Mouse (Mus musculus): ENCODE data around the gene Enpp4. TPM values are rescaled to one million over a fixed set of nuclear protein-coding genes. Genes with fewer than 3 reads are reported as not detected.

The Enpp4 gene
- polyA plus RNA-seq, 1 experiment, result 8.4 TPM

DNA sequence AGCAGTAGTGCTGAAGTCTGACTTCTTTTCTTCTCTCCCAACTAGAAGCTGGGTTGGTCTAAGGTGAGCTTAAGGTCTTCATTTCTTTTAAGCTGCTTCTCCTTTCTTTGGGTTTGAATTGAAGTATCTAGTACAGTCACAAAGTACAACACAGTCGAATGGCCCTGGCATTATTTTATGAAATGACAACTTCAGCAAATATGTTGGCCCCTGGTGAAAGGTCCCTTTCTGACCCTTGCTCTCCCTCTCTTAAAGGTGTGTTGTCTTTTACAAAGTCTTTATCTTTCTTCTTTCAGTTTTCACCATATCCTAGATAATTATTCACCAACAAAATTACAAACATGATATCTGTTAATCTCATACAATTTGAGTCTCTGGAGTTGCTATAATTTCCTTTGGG is 40.2 kb upstream of the Enpp4 start:
- TF ChIP-seq POLR2A (IDR thresholded peaks at IDR 0.05; ENCODE audit: control insufficient read depth, extremely low read depth, insufficient read depth, low read length, poor library complexity) (no peak), CTCF (IDR thresholded peaks at IDR 0.05; ENCODE audit: borderline replicate concordance, control insufficient read depth, extremely low read depth, insufficient read depth, low read length, poor library complexity) (no peak)
- H3K36me3 ChIP-seq (ENCODE audit: control insufficient read depth, insufficient read depth, low read length), result no peaks in the 10 kb centered on the region
- no peak for DNase-seq
- H3K27me3 ChIP-seq (ENCODE audit: control insufficient read depth, insufficient read depth, low read length), result no peaks in the 10 kb centered on the region
- no peaks in the 10 kb centered on the region for H3K4me1 ChIP-seq (replicated peaks; ENCODE audit: control insufficient read depth, insufficient read depth, low read length)
- WGBS, result 86% methylated on average over 1 of the region's 1 CpGs
- no peak overlapping the region for H3K4me3 ChIP-seq (ENCODE audit: control insufficient read depth, insufficient read depth, low read length)
- H3K27ac ChIP-seq (ENCODE audit: control insufficient read depth, insufficient read depth, low read length), result no peak overlapping the region

DNA sequence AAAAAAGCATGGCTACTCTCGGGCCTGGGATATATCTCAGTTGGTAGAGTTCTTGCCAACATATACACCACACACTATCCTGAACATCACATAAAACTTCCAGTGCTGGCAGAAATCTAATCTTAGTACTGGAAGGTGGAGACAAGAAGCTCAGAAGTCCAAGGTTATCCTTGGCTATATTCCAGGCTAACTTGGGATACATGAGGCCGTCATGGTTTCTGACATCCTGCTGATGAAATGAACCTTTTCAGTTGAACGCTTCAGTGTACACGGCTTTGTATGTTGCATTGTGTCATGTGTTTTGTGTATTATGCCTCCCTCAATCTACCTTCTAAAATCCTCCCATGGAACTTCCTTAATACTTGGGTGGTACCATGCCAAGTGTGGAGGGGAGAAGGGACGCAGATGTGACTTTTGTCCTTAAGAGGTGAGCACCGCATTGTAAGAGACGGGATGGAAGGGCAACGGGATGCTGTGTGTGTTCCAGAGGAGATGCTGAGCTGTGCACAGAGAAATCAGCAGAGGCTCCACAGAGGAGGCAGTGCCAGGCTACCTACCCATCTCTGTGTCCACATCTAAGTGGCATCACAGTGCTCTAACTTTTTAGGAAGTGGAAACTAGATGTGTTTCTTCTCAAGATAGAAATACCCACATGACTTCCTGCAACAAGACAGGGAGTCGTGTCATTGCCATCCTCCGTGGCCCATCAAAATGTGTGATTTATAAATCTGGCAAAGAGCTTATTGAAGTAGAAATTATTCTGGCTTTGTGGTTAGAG is 31.4 kb upstream of the Enpp4 start:
- Histone ChIP-seq H3K4me3 (ENCODE audit: control insufficient read depth, insufficient read depth, low read length) (no peak overlapping the region), H3K27ac (ENCODE audit: control insufficient read depth, insufficient read depth, low read length) (no peak overlapping the region), H3K27me3 (ENCODE audit: control insufficient read depth, insufficient read depth, low read length) (no peaks in the 10 kb centered on the region), H3K36me3 (ENCODE audit: control insufficient read depth, insufficient read depth, low read length) (no peaks in the 10 kb centered on the region), H3K4me1 (replicated peaks; ENCODE audit: control insufficient read depth, insufficient read depth, low read length) (0 out of 2 replicates have a peak, but pooled peaks cover 2% of the 10 kb centered on the region)
- TF ChIP-seq POLR2A (IDR thresholded peaks at IDR 0.05; ENCODE audit: control insufficient read depth, extremely low read depth, insufficient read depth, low read length, poor library complexity) (no peak), CTCF (IDR thresholded peaks at IDR 0.05; ENCODE audit: borderline replicate concordance, control insufficient read depth, extremely low read depth, insufficient read depth, low read length, poor library complexity) (no peak)
- WGBS, result 71% methylated on average over 10 of the region's 10 CpGs
- no peak for DNase-seq

GRCm38 (mm10) chr17:44136018-44136417 is 30.4 kb upstream of the Enpp4 start:
- H3K27me3 ChIP-seq (ENCODE audit: control insufficient read depth, insufficient read depth, low read length), result no peaks in the 10 kb centered on the region
- 0 out of 2 replicates have a peak, but pooled peaks cover 2% of the 10 kb centered on the region for H3K4me1 ChIP-seq (replicated peaks; ENCODE audit: control insufficient read depth, insufficient read depth, low read length)
- H3K27ac ChIP-seq (ENCODE audit: control insufficient read depth, insufficient read depth, low read length), result no peak overlapping the region
- no peak for TF ChIP-seq CTCF (IDR thresholded peaks at IDR 0.05; ENCODE audit: borderline replicate concordance, control insufficient read depth, extremely low read depth, insufficient read depth, low read length, poor library complexity)
- TF ChIP-seq POLR2A (IDR thresholded peaks at IDR 0.05; ENCODE audit: control insufficient read depth, extremely low read depth, insufficient read depth, low read length, poor library complexity), result no peak
- 28% methylated on average over 8 of the region's 8 CpGs for WGBS
- H3K36me3 ChIP-seq (ENCODE audit: control insufficient read depth, insufficient read depth, low read length), result no peaks in the 10 kb centered on the region
- no peak overlapping the region for H3K4me3 ChIP-seq (ENCODE audit: control insufficient read depth, insufficient read depth, low read length)
- DNase-seq, result no peak

GRCm38 (mm10) chr17:44134545-44134944 is 28.9 kb upstream of the Enpp4 start:
- TF ChIP-seq CTCF (IDR thresholded peaks at IDR 0.05; ENCODE audit: borderline replicate concordance, control insufficient read depth, extremely low read depth, insufficient read depth, low read length, poor library complexity) (no peak), POLR2A (IDR thresholded peaks at IDR 0.05; ENCODE audit: control insufficient read depth, extremely low read depth, insufficient read depth, low read length, poor library complexity) (no peak)
- Histone ChIP-seq H3K4me3 (ENCODE audit: control insufficient read depth, insufficient read depth, low read length) (no peak overlapping the region), H3K36me3 (ENCODE audit: control insufficient read depth, insufficient read depth, low read length) (no peaks in the 10 kb centered on the region), H3K4me1 (replicated peaks; ENCODE audit: control insufficient read depth, insufficient read depth, low read length) (0 out of 2 replicates have a peak, but pooled peaks cover 2% of the 10 kb centered on the region), H3K27me3 (ENCODE audit: control insufficient read depth, insufficient read depth, low read length) (no peaks in the 10 kb centered on the region), H3K27ac (ENCODE audit: control insufficient read depth, insufficient read depth, low read length) (no peak overlapping the region)
- no peak for DNase-seq
- WGBS, result 96% methylated on average over 9 of the region's 9 CpGs

DNA sequence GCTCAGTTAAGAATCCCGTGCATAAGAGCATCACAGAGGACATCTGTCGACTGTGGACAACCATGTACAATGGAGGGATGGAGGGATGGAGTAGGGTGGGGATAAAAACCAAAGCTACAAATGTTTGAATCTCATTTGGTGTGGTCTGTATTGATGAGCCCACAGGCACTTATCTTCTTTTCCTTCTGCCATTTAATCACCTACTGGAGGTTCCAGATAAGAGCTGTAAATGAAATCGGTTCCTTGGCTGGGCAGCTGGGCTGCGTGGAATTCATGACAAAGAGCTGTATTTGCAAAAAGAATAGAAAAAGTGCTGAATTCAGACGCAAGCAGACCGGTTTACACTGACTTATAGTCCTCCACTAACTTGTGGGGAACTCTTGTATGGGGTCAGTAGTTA is 28.5 kb upstream of the Enpp4 start:
- 66% methylated on average over 6 of the region's 6 CpGs for WGBS
- no peaks in the 10 kb centered on the region for H3K36me3 ChIP-seq (ENCODE audit: control insufficient read depth, insufficient read depth, low read length)
- H3K27ac ChIP-seq (ENCODE audit: control insufficient read depth, insufficient read depth, low read length), result no peak overlapping the region
- no peak for TF ChIP-seq CTCF (IDR thresholded peaks at IDR 0.05; ENCODE audit: borderline replicate concordance, control insufficient read depth, extremely low read depth, insufficient read depth, low read length, poor library complexity)
- no peak for TF ChIP-seq POLR2A (IDR thresholded peaks at IDR 0.05; ENCODE audit: control insufficient read depth, extremely low read depth, insufficient read depth, low read length, poor library complexity)
- H3K4me3 ChIP-seq (ENCODE audit: control insufficient read depth, insufficient read depth, low read length), result no peak overlapping the region
- DNase-seq, result no peak
- H3K4me1 ChIP-seq (replicated peaks; ENCODE audit: control insufficient read depth, insufficient read depth, low read length), result 0 out of 2 replicates have a peak, but pooled peaks cover 2% of the 10 kb centered on the region
- no peaks in the 10 kb centered on the region for H3K27me3 ChIP-seq (ENCODE audit: control insufficient read depth, insufficient read depth, low read length)

DNA sequence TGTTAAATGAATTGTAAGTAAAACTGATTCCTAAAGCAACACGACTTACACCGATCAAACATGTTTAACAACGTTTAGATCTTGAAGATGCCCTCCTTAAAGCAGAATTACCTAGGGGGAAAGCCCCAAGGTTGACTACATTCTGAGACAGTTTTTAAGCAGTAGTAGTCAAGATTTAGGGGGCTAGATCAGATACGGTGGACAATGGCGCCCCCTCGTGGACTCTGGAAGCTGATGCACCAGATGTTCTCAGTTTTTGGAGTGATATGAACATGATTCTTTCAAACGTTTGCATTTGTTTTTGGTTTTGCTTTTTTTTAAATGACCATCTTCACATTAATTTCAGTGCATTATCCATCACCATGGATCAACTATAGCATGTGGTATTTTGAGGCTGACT is 24.8 kb upstream of the Enpp4 start:
- no peaks in the 10 kb centered on the region for H3K4me1 ChIP-seq (replicated peaks; ENCODE audit: control insufficient read depth, insufficient read depth, low read length)
- TF ChIP-seq POLR2A (IDR thresholded peaks at IDR 0.05; ENCODE audit: control insufficient read depth, extremely low read depth, insufficient read depth, low read length, poor library complexity), result no peak
- TF ChIP-seq CTCF (IDR thresholded peaks at IDR 0.05; ENCODE audit: borderline replicate concordance, control insufficient read depth, extremely low read depth, insufficient read depth, low read length, poor library complexity), result no peak
- 14% methylated on average over 7 of the region's 7 CpGs for WGBS
- peak; percentile 69 for DNase-seq
- H3K27ac ChIP-seq (ENCODE audit: control insufficient read depth, insufficient read depth, low read length), result no peak overlapping the region
- no peak overlapping the region for H3K4me3 ChIP-seq (ENCODE audit: control insufficient read depth, insufficient read depth, low read length)
- no peaks in the 10 kb centered on the region for H3K36me3 ChIP-seq (ENCODE audit: control insufficient read depth, insufficient read depth, low read length)
- H3K27me3 ChIP-seq (ENCODE audit: control insufficient read depth, insufficient read depth, low read length), result no peaks in the 10 kb centered on the region
